Mouse (Mus musculus): ENCODE results near the gene Fbxl18. TPM values are rescaled to one million over a fixed set of nuclear protein-coding genes. Genes with fewer than 3 reads are reported as not detected.

Gene Fbxl18
- polyA plus RNA-seq, 1 experiment from 2014 or later, result 16.1 TPM

DNA sequence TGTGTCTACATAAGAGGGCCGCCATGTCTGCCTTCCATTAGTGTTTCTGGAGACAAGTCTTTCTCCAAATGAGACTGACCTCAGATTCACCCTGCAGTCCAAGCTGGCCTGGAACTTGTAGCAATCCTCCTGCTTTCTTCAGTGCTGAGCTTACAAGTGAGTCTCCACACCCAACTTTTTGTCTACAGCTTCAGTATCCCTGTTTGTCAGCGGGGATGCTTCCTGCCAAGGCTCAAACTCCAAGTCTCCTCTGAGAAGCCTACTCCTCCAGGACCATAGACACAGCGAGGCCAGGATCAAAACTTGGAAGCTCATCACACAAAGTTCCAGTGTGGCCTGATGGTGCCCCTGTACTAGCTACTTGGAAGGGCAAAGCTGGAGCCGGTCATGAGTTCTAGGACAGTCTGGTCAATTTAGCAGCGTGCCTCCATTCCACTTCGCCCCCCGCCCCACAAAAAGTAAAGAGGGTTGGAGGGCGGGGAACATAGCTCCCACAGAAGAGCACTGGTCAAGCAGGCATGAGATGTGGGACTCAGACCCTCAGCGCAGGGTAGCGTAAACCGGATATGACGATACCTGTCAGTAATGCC is 32.2 kb upstream of the Fbxl18 start:
- H3K27me3 ChIP-seq, result no peaks in the 10 kb centered on the region
- WGBS, result 92% methylated on average over 12 of the region's 12 CpGs
- no peak overlapping the region for H3K4me2 ChIP-seq (replicated peaks)
- H3K4me3 ChIP-seq, result no peak overlapping the region
- H3K9ac ChIP-seq, result no peak overlapping the region
- no peak overlapping the region for H3K27ac ChIP-seq
- no peak for ATAC-seq (ENCODE audit: low FRiP score, low read depth)
- H3K36me3 ChIP-seq, result no peaks in the 10 kb centered on the region
- H3K9me3 ChIP-seq, result no peaks in the 10 kb centered on the region
- peaks cover 26% of the 10 kb centered on the region for H3K4me1 ChIP-seq

DNA sequence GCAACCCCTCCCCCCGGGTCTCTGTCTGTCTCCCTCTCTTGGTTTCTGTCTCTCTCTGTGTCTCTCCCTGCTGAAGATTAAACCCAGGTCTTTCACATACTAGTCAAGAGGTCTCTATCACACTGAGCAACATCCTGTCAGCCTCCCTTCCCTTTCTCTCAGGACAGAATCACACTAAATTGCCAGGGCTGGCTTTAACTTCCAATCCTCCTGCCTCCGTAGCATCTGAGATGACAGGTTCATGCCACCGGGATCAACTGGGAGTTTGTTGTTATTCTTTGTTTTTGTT is 31.7 kb upstream of the Fbxl18 start:
- Histone ChIP-seq H3K9me3 (no peaks in the 10 kb centered on the region), H3K27me3 (no peaks in the 10 kb centered on the region), H3K9ac (no peak overlapping the region), H3K36me3 (no peaks in the 10 kb centered on the region), H3K4me2 (replicated peaks) (no peak overlapping the region), H3K27ac (no peak overlapping the region), H3K4me3 (no peak overlapping the region), H3K4me1 (peaks cover 21% of the 10 kb centered on the region)
- ATAC-seq (ENCODE audit: low FRiP score, low read depth), result no peak
- 38% methylated on average over 3 of the region's 3 CpGs for WGBS

- WGBS, result 19% methylated on average over 13 of the region's 13 CpGs
- H3K9me3 ChIP-seq, result no peaks in the 10 kb centered on the region
- no peak overlapping the region for H3K4me3 ChIP-seq
- H3K36me3 ChIP-seq, result no peaks in the 10 kb centered on the region
- H3K27me3 ChIP-seq, result no peaks in the 10 kb centered on the region
- H3K4me2 ChIP-seq (replicated peaks), result 0 out of 2 replicates have a peak overlapping the region, but pooled peaks have one; percentile 1
- ATAC-seq (ENCODE audit: low FRiP score, low read depth), result no peak
- H3K4me1 ChIP-seq, result peaks cover 17% of the 10 kb centered on the region
- no peak overlapping the region for H3K9ac ChIP-seq
- no peak overlapping the region for H3K27ac ChIP-seq
Observed at GRCm38 (mm10) chr5:142926204-142926939, 31.2 kb upstream of the Fbxl18 start.

DNA sequence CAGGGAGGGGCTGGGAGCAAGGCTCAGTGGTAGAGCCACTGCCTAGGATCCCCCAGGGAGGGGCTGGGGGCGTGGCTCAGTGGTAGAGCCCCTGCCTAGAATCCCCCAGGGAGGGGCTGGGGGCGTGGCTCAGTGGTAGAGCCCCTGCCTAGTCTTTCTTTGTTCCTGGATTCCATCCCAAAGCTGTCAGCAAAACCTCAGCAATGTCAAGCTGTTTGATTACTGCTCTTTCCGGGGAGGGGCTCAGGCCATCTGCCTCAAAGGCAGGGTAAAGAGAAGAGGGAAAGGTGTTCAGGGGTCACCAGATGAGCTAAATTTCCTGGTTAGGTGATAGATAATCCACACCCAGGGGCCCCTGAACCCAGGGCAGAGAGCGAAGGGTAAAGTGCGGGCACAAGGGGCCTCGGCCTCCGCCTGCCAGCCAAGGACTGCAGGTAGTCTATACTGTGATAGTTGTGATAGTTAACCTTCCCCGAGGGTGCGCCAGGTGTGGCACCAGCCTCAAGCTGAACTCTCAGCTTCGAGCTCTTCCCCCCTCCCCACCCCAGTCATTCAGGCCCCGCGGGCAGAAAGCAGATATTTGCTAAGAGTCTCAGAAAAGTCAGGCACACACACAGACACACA is 29.2 kb upstream of the Fbxl18 start:
- H3K27me3 ChIP-seq, result no peaks in the 10 kb centered on the region
- H3K27ac ChIP-seq, result no peak overlapping the region
- H3K36me3 ChIP-seq, result no peaks in the 10 kb centered on the region
- no peak overlapping the region for H3K9ac ChIP-seq
- no peaks in the 10 kb centered on the region for H3K9me3 ChIP-seq
- H3K4me3 ChIP-seq, result no peak overlapping the region
- H3K4me1 ChIP-seq, result peaks cover 22% of the 10 kb centered on the region
- H3K4me2 ChIP-seq (replicated peaks), result no peak overlapping the region
- WGBS, result 80% methylated on average over 12 of the region's 12 CpGs
- no peak for ATAC-seq (ENCODE audit: low FRiP score, low read depth)

DNA sequence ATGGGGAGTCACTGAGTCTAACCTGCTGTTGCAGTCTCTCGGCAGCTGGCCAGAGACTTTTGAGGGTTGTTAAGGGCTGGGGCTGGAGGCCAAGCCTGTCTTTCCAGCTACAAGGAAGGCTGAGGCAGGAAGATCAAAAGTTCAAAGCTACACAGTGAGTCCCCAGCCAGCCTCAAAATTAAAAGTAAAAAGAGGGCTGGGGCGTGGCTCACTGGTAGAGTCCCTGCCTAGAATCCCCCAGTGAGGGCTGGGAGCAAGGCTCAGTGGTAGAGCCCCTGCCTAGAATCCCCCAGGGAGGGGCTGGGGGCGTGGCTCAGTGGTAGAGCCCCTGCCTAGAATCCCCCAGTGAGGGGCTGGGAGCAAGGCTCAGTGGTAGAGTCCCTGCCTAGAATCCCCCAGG is 28.6 kb upstream of the Fbxl18 start:
- no peak overlapping the region for H3K27ac ChIP-seq
- no peak overlapping the region for H3K4me2 ChIP-seq (replicated peaks)
- no peaks in the 10 kb centered on the region for H3K36me3 ChIP-seq
- no peak overlapping the region for H3K4me3 ChIP-seq
- WGBS, result 82% methylated on average over 3 of the region's 3 CpGs
- no peak for ATAC-seq (ENCODE audit: low FRiP score, low read depth)
- no peaks in the 10 kb centered on the region for H3K9me3 ChIP-seq
- peaks cover 20% of the 10 kb centered on the region for H3K4me1 ChIP-seq
- H3K27me3 ChIP-seq, result no peaks in the 10 kb centered on the region
- H3K9ac ChIP-seq, result no peak overlapping the region

GRCm38 (mm10) chr5:142922251-142922650 is 27.0 kb upstream of the Fbxl18 start:
- H3K36me3 ChIP-seq, result no peaks in the 10 kb centered on the region
- H3K4me2 ChIP-seq (replicated peaks), result no peak overlapping the region
- H3K9ac ChIP-seq, result no peak overlapping the region
- H3K4me3 ChIP-seq, result no peak overlapping the region
- H3K27me3 ChIP-seq, result no peaks in the 10 kb centered on the region
- WGBS, result 83% methylated on average over 5 of the region's 5 CpGs
- no peak for ATAC-seq (ENCODE audit: low FRiP score, low read depth)
- H3K27ac ChIP-seq, result no peak overlapping the region
- H3K4me1 ChIP-seq, result peaks cover 18% of the 10 kb centered on the region
- H3K9me3 ChIP-seq, result no peaks in the 10 kb centered on the region

GRCm38 (mm10) chr5:142921074-142921459 is 25.8 kb upstream of the Fbxl18 start:
- Histone ChIP-seq H3K4me1 (peaks cover 8% of the 10 kb centered on the region), H3K36me3 (no peaks in the 10 kb centered on the region), H3K9ac (no peak overlapping the region), H3K27ac (no peak overlapping the region), H3K4me3 (no peak overlapping the region), H3K4me2 (replicated peaks) (no peak overlapping the region), H3K27me3 (no peaks in the 10 kb centered on the region), H3K9me3 (no peaks in the 10 kb centered on the region)
- ATAC-seq (ENCODE audit: low FRiP score, low read depth), result peak; percentile 36; the same call in 1 of the 2 replicates
- WGBS, result 70% methylated on average over 6 of the region's 6 CpGs

DNA sequence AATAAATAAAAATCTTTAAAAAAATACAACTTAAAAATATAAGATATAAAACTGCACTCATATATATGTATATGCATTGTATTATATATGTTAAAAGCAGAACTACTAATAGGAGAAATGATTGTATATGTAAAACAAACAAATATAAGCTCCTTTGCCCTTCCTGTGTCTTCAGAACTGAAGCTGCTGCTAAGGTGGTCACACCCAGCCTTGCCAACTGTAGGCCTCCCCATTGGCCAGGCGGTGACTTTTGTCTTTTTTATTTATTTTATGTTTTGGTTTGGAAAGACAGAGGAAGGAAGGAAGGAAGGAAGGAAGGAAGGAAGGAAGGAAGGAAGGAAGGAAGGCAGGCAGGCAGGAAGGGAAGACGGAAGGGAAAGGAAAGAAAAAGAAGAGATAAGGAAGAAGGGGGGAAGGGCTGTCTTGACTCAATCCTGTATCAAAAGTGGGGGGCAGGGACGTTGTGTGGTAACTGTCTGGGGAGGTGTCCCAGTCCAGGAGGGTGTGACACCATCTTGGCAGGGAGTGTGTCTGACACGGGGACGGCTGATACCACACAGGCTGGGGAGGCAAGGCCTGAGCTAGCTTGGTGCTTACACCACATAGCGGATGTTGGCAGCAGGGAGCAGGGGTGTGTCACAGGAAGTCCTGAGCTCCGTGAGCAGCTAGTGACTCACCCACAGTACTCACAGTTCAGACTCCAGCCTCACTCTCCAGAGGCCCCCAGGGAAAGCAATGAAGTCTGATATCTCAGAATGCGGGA is 25.3 kb upstream of the Fbxl18 start:
- H3K27ac ChIP-seq, result no peak overlapping the region
- no peaks in the 10 kb centered on the region for H3K36me3 ChIP-seq
- peak; percentile 67; the same call in 1 of the 2 replicates for ATAC-seq (ENCODE audit: low FRiP score, low read depth)
- no peak overlapping the region for H3K4me3 ChIP-seq
- H3K27me3 ChIP-seq, result no peaks in the 10 kb centered on the region
- no peaks in the 10 kb centered on the region for H3K9me3 ChIP-seq
- 57% methylated on average over 8 of the region's 8 CpGs for WGBS
- H3K9ac ChIP-seq, result no peak overlapping the region
- H3K4me1 ChIP-seq, result 0 out of 2 replicates have a peak, but pooled peaks cover 5% of the 10 kb centered on the region
- no peak overlapping the region for H3K4me2 ChIP-seq (replicated peaks)

DNA sequence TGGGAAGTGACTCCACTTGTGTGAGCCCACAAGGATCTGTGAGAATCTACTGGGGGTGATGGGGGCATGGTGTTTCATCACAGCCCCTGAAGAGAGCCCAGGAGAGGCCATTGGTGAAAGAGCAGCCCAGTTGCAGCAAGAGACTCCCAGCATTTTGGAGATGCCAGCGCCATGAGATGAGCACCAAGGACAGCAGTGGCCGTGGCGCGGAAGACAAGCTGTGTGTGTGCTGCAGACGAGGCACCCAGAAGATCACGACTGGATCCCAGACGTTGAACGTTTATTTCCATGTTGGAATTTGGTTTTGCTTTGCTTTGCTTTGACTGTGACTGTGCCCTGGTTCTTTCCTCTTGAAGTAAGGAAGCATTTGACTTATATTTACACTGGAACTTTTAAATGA is 22.2 kb upstream of the Fbxl18 start:
- Histone ChIP-seq H3K27ac (no peak overlapping the region), H3K4me3 (no peak overlapping the region), H3K36me3 (no peaks in the 10 kb centered on the region), H3K9ac (no peak overlapping the region), H3K4me2 (replicated peaks) (no peak overlapping the region), H3K4me1 (0 out of 2 replicates have a peak, but pooled peaks cover 5% of the 10 kb centered on the region), H3K27me3 (no peaks in the 10 kb centered on the region), H3K9me3 (no peaks in the 10 kb centered on the region)
- ATAC-seq (ENCODE audit: low FRiP score, low read depth), result no peak
- WGBS, result 92% methylated on average over 8 of the region's 8 CpGs

DNA sequence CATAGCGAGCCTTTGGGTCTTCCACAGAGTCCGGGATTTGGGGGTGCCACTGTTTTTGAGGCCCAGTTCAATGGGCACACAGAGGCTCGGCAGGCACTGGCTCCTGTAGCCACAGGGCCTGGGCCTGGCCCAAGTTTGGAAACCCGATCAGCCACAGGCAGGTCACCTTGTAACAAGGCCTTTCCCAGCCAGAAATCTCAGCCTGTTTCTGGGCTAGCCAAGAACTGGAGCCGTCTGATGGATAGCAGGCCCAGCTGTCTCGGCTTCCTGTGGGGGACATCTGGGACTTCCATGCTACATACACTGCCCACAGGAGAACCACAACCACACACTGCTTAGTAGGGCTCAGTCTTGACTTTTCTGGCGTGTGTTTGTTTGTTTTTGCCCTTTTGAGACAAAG is 21.4 kb upstream of the Fbxl18 start:
- no peaks in the 10 kb centered on the region for H3K9me3 ChIP-seq
- no peak overlapping the region for H3K4me3 ChIP-seq
- 70% methylated on average over 7 of the region's 7 CpGs for WGBS
- H3K27ac ChIP-seq, result no peak overlapping the region
- no peaks in the 10 kb centered on the region for H3K27me3 ChIP-seq
- no peaks in the 10 kb centered on the region for H3K36me3 ChIP-seq
- H3K9ac ChIP-seq, result no peak overlapping the region
- ATAC-seq (ENCODE audit: low FRiP score, low read depth), result no peak
- H3K4me1 ChIP-seq, result 0 out of 2 replicates have a peak, but pooled peaks cover 5% of the 10 kb centered on the region
- H3K4me2 ChIP-seq (replicated peaks), result no peak overlapping the region

DNA sequence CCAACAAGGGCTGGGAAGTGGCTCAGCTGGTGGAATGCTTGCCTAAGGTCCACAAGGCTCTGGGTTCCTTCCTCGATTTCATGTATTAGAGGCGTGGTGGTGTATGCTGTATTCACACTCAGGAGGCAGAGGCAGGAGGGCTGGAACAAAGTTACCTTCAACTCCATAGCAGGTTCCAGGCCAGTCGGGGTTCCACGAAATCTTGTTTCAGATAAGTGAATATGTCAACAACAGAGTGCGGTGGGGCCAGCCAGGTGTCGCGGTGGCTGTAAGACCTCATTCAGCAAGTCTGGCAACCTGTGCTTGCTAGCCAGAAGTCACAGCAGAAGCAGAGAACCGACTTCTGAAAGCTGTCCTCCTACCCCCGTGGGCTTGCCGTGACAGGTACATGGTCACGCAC is 20.0 kb upstream of the Fbxl18 start:
- H3K36me3 ChIP-seq, result no peaks in the 10 kb centered on the region
- no peak for ATAC-seq (ENCODE audit: low FRiP score, low read depth)
- H3K4me3 ChIP-seq, result no peak overlapping the region
- H3K27ac ChIP-seq, result no peak overlapping the region
- H3K9me3 ChIP-seq, result no peaks in the 10 kb centered on the region
- WGBS, result 88% methylated on average over 11 of the region's 11 CpGs
- no peak overlapping the region for H3K9ac ChIP-seq
- H3K4me2 ChIP-seq (replicated peaks), result no peak overlapping the region
- no peaks in the 10 kb centered on the region for H3K27me3 ChIP-seq
- peaks cover under 1% of the 10 kb centered on the region; the same call in 1 of the 2 replicates for H3K4me1 ChIP-seq

- WGBS, result 82% methylated on average over 4 of the region's 4 CpGs
- no peak overlapping the region for H3K4me3 ChIP-seq
- no peak overlapping the region for H3K9ac ChIP-seq
- H3K4me2 ChIP-seq (replicated peaks), result no peak overlapping the region
- no peaks in the 10 kb centered on the region for H3K9me3 ChIP-seq
- no peak for ATAC-seq (ENCODE audit: low FRiP score, low read depth)
- H3K27me3 ChIP-seq, result no peaks in the 10 kb centered on the region
- no peak overlapping the region for H3K27ac ChIP-seq
- H3K36me3 ChIP-seq, result no peaks in the 10 kb centered on the region
- H3K4me1 ChIP-seq, result peaks cover 25% of the 10 kb centered on the region
Observed at GRCm38 (mm10) chr5:142912739-142913138, 17.5 kb upstream of the Fbxl18 start.
